Mouse (Mus musculus) hindbrain, postnatal 0 days (tissue): ENCODE results near the gene Cntn6. TPM values are rescaled to one million over a fixed set of nuclear protein-coding genes. Genes with fewer than 3 reads are reported as not detected.
A peak's percentile ranks its signal among the peaks of the same experiment; 100 is the strongest.

Source experiments
- ATAC-seq: fragments of 200-750 bp; cut with Nextera tagmentation; 2 replicates; pipeline ENCODE4 v1.8.0; 2017; ENCODE audit warnings: mild to moderate bottlenecking, moderate TSS enrichment, moderate library complexity
- DNase-seq: peaks from one replicate; pipeline ENCODE4 v3.0.0-alpha.2; 2015; ENCODE audit warnings: low spot score
- H3K27ac ChIP-seq: fragments of 300-500 bp; sonication (generic); 2 replicates; pipeline ENCODE4 v1.5.1; 2014; ENCODE audit warnings: mild to moderate bottlenecking
- H3K27me3 ChIP-seq: fragments of 300-500 bp; sonication (generic); 2 replicates; pipeline ENCODE4 v1.6.1; 2014; ENCODE audit warnings: low read length, mixed read lengths; ENCODE audit not compliant: insufficient read depth
- H3K36me3 ChIP-seq: fragments of 300-500 bp; sonication (generic); 2 replicates; pipeline ENCODE4 v1.6.1; 2014; ENCODE audit warnings: low read length, mixed read lengths; ENCODE audit not compliant: insufficient read depth
- H3K4me1 ChIP-seq: fragments of 300-500 bp; sonication (generic); 2 replicates; pipeline ENCODE4 v1.6.1; 2014; ENCODE audit warnings: antibody characterized with exemption, low read length, mixed read lengths; ENCODE audit not compliant: insufficient read depth
- H3K4me2 ChIP-seq: fragments of 300-500 bp; sonication (generic); 2 replicates; pipeline ENCODE4 v1.6.1; 2014; ENCODE audit warnings: low read depth, mild to moderate bottlenecking, low read length, moderate library complexity, mixed read lengths
- H3K4me3 ChIP-seq: fragments of 300-500 bp; sonication (generic); 2 replicates; pipeline ENCODE4 v1.5.1; 2014; ENCODE audit warnings: low read length
- H3K9ac ChIP-seq: fragments of 300-500 bp; sonication (generic); replicated peaks from 2 replicates; pipeline ENCODE4 v1.6.1; 2014; ENCODE audit warnings: mild to moderate bottlenecking, low read length, moderate library complexity, mixed read lengths
- H3K9me3 ChIP-seq: fragments of 300-500 bp; sonication (generic); 2 replicates; pipeline ENCODE4 v1.6.1; 2016; ENCODE audit warnings: low read length, mixed read lengths
- CTCF ChIP-seq: IDR thresholded peaks from 2 replicates; pipeline ENCODE4 v1.5.1; 2016; ENCODE audit warnings: antibody characterized with exemption, control low read depth, low read depth
- WGBS: fragments of 180-500 bp; shearing (Covaris S2); extraction: QIAGEN DNeasy Blood & Tissue Kit; methylation state at CpG from one replicate; pipeline ENCODE4 v1.1.7; 2014; 5-methylcytosine and 5-hydroxymethylcytosine counted together
- polyA plus RNA-seq: library from polyadenylated mRNA; unstranded; fragments of >200 nt; fragmentation: Nextera tagmentation; extraction: Ambion mirVana; gene quantifications from 2 replicates; pipeline ENCODE4 v1.2.1, GENCODE M21; 2015
- total RNA-seq: library from RNA; depleted of rRNA; stranded (reverse); fragments of >200 nt; gene quantifications from 2 replicates; pipeline ENCODE4 v1.2.3, GENCODE M21; 2014

Gene Cntn6
- total and polyA plus RNA-seq, 2 experiments from 2014 or later, result 15.1 to 15.5 TPM

DNA sequence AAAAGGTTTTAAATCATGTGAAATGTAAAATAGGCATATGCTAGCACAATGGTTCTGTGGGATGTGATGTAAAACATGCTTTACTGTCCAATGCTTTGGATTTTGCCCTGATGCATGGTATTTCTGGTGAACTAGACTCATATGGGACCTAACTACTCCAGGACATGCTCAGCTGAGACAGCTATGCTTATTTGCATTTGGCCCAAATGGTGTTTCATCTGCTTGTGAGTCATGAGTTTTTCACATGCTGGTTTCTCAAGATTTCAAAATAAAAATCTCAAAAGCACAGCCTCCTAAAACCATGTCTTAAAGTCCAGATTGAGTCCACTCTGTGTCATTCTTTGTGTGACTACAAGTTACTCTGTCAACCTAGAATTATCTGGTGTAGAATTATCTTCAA lies 77.0 kb downstream of the Cntn6 start:
- no peak for TF ChIP-seq CTCF
- no peak for ATAC-seq
- no peak overlapping the region for H3K27ac ChIP-seq
- no peak for DNase-seq
- no peak overlapping the region for H3K4me3 ChIP-seq
- H3K36me3 ChIP-seq, result no peaks in the 10 kb centered on the region
- H3K27me3 ChIP-seq, result no peaks in the 10 kb centered on the region
- H3K4me2 ChIP-seq, result no peak overlapping the region
- no peak overlapping the region for H3K9ac ChIP-seq
- H3K9me3 ChIP-seq, result no peaks in the 10 kb centered on the region
- no peaks in the 10 kb centered on the region for H3K4me1 ChIP-seq

DNA sequence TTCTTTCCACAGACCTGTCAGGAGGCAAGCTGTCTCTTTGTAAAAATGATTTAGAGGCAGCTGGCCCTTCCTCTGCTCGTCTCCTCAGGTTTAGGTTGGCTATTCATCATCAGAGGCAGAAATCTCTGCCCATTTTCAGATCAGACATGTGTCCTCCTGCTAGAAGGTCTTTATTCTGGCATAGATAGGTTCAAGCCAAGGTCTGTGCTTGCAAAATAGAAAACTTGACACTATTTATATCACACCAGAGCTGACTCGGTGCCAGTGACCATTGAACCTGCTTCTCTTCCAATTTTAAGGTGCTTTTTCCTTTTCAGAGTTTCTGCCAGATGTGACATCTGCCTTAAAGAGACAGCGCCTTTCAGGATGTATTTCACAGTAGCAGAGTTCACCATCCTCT lies 95.4 kb downstream of the Cntn6 start:
- TF ChIP-seq CTCF, result no peak
- DNase-seq (no peak), ATAC-seq (no peak)
- H3K4me2 ChIP-seq, result no peak overlapping the region
- no peaks in the 10 kb centered on the region for H3K27me3 ChIP-seq
- WGBS, result 72% methylated on average over 3 of the region's 3 CpGs
- no peaks in the 10 kb centered on the region for H3K4me1 ChIP-seq
- no peaks in the 10 kb centered on the region for H3K9me3 ChIP-seq
- H3K9ac ChIP-seq, result no peak overlapping the region
- no peak overlapping the region for H3K27ac ChIP-seq
- no peak overlapping the region for H3K4me3 ChIP-seq
- no peaks in the 10 kb centered on the region for H3K36me3 ChIP-seq

DNA sequence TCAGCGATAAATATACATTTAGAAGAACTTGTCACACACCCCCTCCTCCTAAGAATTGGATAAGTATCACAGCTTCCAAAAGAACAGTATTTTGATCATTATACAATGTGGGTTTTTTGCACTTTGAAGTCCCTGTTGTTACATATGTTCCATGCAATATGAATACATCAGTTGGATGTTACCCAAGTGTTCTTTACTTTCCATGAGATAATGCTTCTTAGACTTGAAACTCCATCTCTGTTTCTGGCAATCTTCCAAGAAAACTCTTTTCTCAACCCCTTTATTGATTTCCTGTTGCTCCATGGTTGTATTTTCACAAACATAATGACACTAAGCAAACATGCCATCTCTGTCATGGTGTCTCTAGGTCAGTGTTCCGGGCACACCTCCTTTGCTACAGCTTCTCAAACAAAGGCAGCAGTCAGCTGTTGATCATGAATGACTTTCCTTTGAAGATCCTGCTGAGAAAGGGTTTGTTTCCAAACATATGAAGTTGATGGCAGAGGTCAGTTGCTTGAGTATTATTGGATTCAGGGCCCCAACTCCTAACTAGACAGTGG lies 108.3 kb downstream of the Cntn6 start:
- Histone ChIP-seq H3K4me2 (no peak overlapping the region), H3K4me3 (no peak overlapping the region), H3K27ac (no peak overlapping the region), H3K9ac (no peak overlapping the region), H3K4me1 (no peaks in the 10 kb centered on the region), H3K9me3 (no peaks in the 10 kb centered on the region), H3K36me3 (no peaks in the 10 kb centered on the region), H3K27me3 (no peaks in the 10 kb centered on the region)
- no peak for ATAC-seq
- DNase-seq, result no peak
- no peak for TF ChIP-seq CTCF
- 67% methylated on average over 2 of the region's 2 CpGs for WGBS

GRCm38 (mm10) chr6:104602894-104603293 lies 110.3 kb downstream of the Cntn6 start:
- no peaks in the 10 kb centered on the region for H3K27me3 ChIP-seq
- no peak overlapping the region for H3K9ac ChIP-seq
- DNase-seq, result no peak
- H3K27ac ChIP-seq, result no peak overlapping the region
- no peaks in the 10 kb centered on the region for H3K9me3 ChIP-seq
- H3K4me2 ChIP-seq, result no peak overlapping the region
- no peak for ATAC-seq
- no peaks in the 10 kb centered on the region for H3K36me3 ChIP-seq
- no peaks in the 10 kb centered on the region for H3K4me1 ChIP-seq
- TF ChIP-seq CTCF, result no peak
- H3K4me3 ChIP-seq, result no peak overlapping the region

- no peak for TF ChIP-seq CTCF
- no peaks in the 10 kb centered on the region for H3K4me1 ChIP-seq
- ATAC-seq (no peak), DNase-seq (peak; percentile 65)
- H3K9me3 ChIP-seq, result no peaks in the 10 kb centered on the region
- no peak overlapping the region for H3K4me3 ChIP-seq
- H3K4me2 ChIP-seq, result no peak overlapping the region
- H3K27ac ChIP-seq, result no peak overlapping the region
- no peaks in the 10 kb centered on the region for H3K27me3 ChIP-seq
- H3K9ac ChIP-seq, result no peak overlapping the region
- 15% methylated on average over 4 of the region's 4 CpGs for whole genome bisulfite sequencing
- H3K36me3 ChIP-seq, result no peaks in the 10 kb centered on the region
Measured at GRCm38 (mm10) chr6:104603371-104603770, 110.8 kb downstream of the Cntn6 start.

- Histone ChIP-seq H3K27me3 (no peaks in the 10 kb centered on the region), H3K4me1 (no peaks in the 10 kb centered on the region), H3K4me3 (no peak overlapping the region), H3K27ac (no peak overlapping the region), H3K4me2 (no peak overlapping the region), H3K9ac (no peak overlapping the region), H3K36me3 (no peaks in the 10 kb centered on the region), H3K9me3 (no peaks in the 10 kb centered on the region)
- WGBS, result 39% methylated on average over 3 of the region's 3 CpGs
- no peak for TF ChIP-seq CTCF
- ATAC-seq, result no peak
- peak; percentile 9 for DNase-seq
Measured at GRCm38 (mm10) chr6:104605214-104605613, 112.6 kb downstream of the Cntn6 start.

DNA sequence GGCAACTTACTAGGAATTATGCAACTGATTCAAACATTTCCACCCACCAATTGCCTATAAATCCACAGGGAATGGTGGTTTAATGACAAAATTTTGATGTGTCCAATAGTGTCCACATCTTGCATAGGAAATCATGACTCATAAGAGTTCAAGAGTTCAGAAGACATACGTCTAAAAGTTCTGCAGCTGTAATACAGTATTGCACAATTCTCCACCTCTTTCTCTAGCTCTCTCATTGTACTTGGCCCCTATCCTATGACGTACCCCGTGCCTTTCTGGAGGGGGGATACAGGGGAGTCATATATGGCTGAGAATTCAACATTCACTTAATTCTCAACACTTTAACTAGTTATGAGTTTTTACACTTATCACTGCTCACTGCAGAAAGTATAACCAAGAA lies 160.9 kb downstream of the Cntn6 start:
- no peak overlapping the region for H3K4me3 ChIP-seq
- no peak for ATAC-seq
- H3K36me3 ChIP-seq, result no peaks in the 10 kb centered on the region
- no peak overlapping the region for H3K27ac ChIP-seq
- H3K27me3 ChIP-seq, result no peaks in the 10 kb centered on the region
- no peak overlapping the region for H3K9ac ChIP-seq
- H3K4me2 ChIP-seq, result no peak overlapping the region
- DNase-seq, result no peak
- 67% methylated on average over 3 of the region's 3 CpGs for WGBS
- no peaks in the 10 kb centered on the region for H3K4me1 ChIP-seq
- no peak for TF ChIP-seq CTCF
- H3K9me3 ChIP-seq, result no peaks in the 10 kb centered on the region
